In genomic region chr4:154944121-154944590, GRCm38 (mm10) we compare ENCODE assay signal across 8 mouse cellular contexts. TPM values are rescaled to one million over a fixed set of nuclear protein-coding genes. Genes with fewer than 3 reads are reported as not detected.
DNase-seq lines count a peak whose midpoint lies in the region; ATAC-seq and TF ChIP-seq lines count a peak whose summit lies in the region.

No protein-coding gene starts in this region.

- no peaks in the 10 kb centered on the region for H3K4me1 ChIP-seq in cortical plate, adult 2 months (ENCODE audit: control insufficient read depth, insufficient read depth, low read length)

- no peak overlapping the region for H3K4me3 ChIP-seq in cortical plate, adult 2 months (ENCODE audit: insufficient read depth, low read length)

- peak; percentile 92 for DNase-seq in adipocyte (ENCODE audit: low spot score)
- DNase-seq in gastrocnemius, adult 8-10 months (ENCODE audit: low spot score in 2 of 2): peak; percentile 41 to 53
- DNase-seq in induced T-regulatory cell, adult 2 months (ENCODE audit: low read depth): peak; percentile 94
- peak; percentile 66 to 85 for DNase-seq in left cerebral cortex, adult 9 months (ENCODE audit: low spot score in 2 of 2)
- DNase-seq in right cerebral cortex, postnatal 14 days: peak; percentile 62
- peak; percentile 67 for DNase-seq in yolk sac, embryonic 10.5 days (ENCODE audit: low spot score)

- TF ChIP-seq POLR2A in cortical plate, adult 2 months (IDR thresholded peaks at IDR 0.05; ENCODE audit: extremely low read depth, insufficient read depth, low read length): no peak

- peak; percentile 98 for ATAC-seq in megakaryocyte, adult 5-6 weeks (ENCODE audit: poor library complexity, severe bottlenecking)

- H3K27ac ChIP-seq in cortical plate, adult 2 months (ENCODE audit: insufficient read depth, low read length): no peak overlapping the region

- TF ChIP-seq CTCF in cortical plate, adult 2 months (IDR thresholded peaks at IDR 0.05; ENCODE audit: extremely low read depth, insufficient read depth, low read length): peak; percentile 98

RNA-seq across cellular contexts. Expression of gene Tnfrsf14, which starts 15.8 kb away (rescaled TPM):
- polyA plus RNA-seq in cortical plate, adult 2 months (2012; rRNA removed): 2.3 TPM in 2 replicates
- total RNA-seq in gastrocnemius, adult 8-10 months (2022): 1 to 10 TPM; 1.2 to 3.5 (median 1.9) TPM
- 87.1 and 142 TPM in 2 replicates for total RNA-seq in megakaryocyte, adult 5-6 weeks (2015)
- 67.2 and 77.3 TPM in 2 replicates for total RNA-seq in megakaryocyte, adult 5-6 weeks (2017)

RNA-seq across cellular contexts. Expression of gene Hes5, which starts 16.6 kb away (rescaled TPM):
- 25.9 and 28.2 TPM in 2 replicates for polyA plus RNA-seq in cortical plate, adult 2 months (2012; rRNA removed)
- total RNA-seq in gastrocnemius, adult 8-10 months (2022): not detected
- total RNA-seq in megakaryocyte, adult 5-6 weeks (2015): 0.25 and 0.27 TPM in 2 replicates
- not detected in 2 replicates for total RNA-seq in megakaryocyte, adult 5-6 weeks (2017)

RNA-seq across cellular contexts. Expression of gene Pank4, which starts 19.8 kb away (rescaled TPM):
- polyA plus RNA-seq in cortical plate, adult 2 months (2012; rRNA removed): 64.5 and 68.2 TPM in 2 replicates
- total RNA-seq in gastrocnemius, adult 8-10 months (2022): 10 to 100 TPM; 28.2 to 31.7 (median 31.5) TPM
- total RNA-seq in megakaryocyte, adult 5-6 weeks (2015): 28.8 and 36.1 TPM in 2 replicates
- total RNA-seq in megakaryocyte, adult 5-6 weeks (2017): 19.1 and 27.0 TPM in 2 replicates

RNA-seq across cellular contexts. Expression of gene Fam213b, which starts 45.2 kb away (rescaled TPM):
- 152 and 155 TPM in 2 replicates for polyA plus RNA-seq in cortical plate, adult 2 months (2012; rRNA removed)
- total RNA-seq in gastrocnemius, adult 8-10 months (2022): 10 to 100 TPM; 84.8 to 99.7 (median 97.8) TPM
- 8.8 and 9.1 TPM in 2 replicates for total RNA-seq in megakaryocyte, adult 5-6 weeks (2015)
- total RNA-seq in megakaryocyte, adult 5-6 weeks (2017): 5.5 and 6.6 TPM in 2 replicates

Comparison
In these comparisons a context has a peak if more than half of its experiments do, and no peak if none do; other contexts are left out.
1. RNA of gene Tnfrsf14, which starts 15.8 kb away (total RNA-seq): 67.2 to 142 TPM in megakaryocyte, adult 5-6 weeks; 1.2 to 3.5 TPM in gastrocnemius, adult 8-10 months; every median in the first group is over 10 times any median in the second.
2. Peak in every context shown above with its lines, with median percentiles within 50 percentile points of each other: DNase-seq.